Mouse (Mus musculus): Measurements from ENCODE around the gene Dennd4b. TPM values are rescaled to one million over a fixed set of nuclear protein-coding genes. Genes with fewer than 3 reads are reported as not detected.

The Dennd4b gene
- 3.7 TPM for polyA plus RNA-seq (2015; fragmentation: Illumina TruSeq; extraction: RNeasy Lipid Tissue Mini Kit (QIAGEN cat#74804); ENCODE audit: insufficient read depth, low read depth, low replicate concordance)

DNA sequence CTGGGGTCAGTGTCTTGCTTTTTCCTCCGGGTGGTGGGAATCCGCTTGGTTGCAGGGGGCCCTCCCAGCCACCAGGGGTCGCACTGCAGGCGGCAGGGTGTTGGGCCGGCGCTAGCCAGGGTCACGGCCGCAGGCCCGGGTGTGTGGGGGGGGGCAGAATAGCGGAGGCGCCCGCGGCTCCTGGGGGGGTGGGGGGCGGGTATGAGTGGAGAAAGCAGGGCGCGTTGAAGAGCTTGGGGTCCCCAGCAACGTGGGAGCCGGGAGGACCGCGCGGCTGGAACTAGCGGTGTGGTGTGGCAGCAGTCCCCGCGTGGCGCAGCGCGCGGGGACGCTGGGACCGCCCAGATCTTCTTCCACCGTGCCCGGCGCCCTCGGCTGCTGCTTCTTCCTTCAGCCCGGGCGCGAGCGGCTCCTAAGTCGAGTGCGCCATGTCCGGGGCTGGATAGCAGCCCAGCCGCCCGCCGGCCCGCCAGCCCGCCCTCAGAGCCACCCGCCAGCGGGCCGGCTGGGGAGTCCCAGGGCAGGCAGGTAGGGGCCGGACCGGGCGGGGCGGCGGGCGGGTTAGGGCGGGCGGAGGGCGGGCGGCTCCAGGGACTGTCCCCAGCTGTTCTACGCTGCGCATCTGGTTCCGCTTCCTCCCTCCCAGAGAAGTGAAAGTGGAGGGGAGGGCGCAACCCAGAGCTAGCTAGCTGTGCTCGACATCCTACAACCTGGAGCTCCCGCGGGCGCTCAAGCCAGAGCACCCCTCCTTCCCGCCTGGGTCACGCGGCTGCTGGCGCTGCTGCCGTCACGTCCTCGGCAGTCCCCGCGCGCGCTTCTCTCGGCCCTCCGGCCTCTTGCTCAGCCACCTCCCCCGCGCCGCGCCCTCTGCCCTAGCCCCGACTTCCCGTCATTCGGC is at the start of gene Dennd4b:
Gene Dennd4b (plus strand): TSS at position 152 of the 898 bp plus-strand sequence.

GRCm38 (mm10) chr3:90231507-90232333 is 33.3 kb upstream of the Dennd4b start, which contains the start of gene Jtb:
Gene Jtb, plus strand, starts transcription at chr3:90231597.

GRCm38 (mm10) chr3:90242984-90243775 is 21.8 kb upstream of the Dennd4b start, which contains the start of gene Creb3l4:
Gene Creb3l4, minus strand, starts transcription at chr3:90243512.

GRCm38 (mm10) chr3:90247960-90248745 is 16.8 kb upstream of the Dennd4b start, which contains the start of gene Slc39a1:
Gene Slc39a1, plus strand, starts transcription at chr3:90248172.

GRCm38 (mm10) chr3:90253653-90254418 is 11.1 kb upstream of the Dennd4b start, which contains the start of gene Crtc2:
Gene Crtc2, plus strand, starts transcription at chr3:90254163.

DNA sequence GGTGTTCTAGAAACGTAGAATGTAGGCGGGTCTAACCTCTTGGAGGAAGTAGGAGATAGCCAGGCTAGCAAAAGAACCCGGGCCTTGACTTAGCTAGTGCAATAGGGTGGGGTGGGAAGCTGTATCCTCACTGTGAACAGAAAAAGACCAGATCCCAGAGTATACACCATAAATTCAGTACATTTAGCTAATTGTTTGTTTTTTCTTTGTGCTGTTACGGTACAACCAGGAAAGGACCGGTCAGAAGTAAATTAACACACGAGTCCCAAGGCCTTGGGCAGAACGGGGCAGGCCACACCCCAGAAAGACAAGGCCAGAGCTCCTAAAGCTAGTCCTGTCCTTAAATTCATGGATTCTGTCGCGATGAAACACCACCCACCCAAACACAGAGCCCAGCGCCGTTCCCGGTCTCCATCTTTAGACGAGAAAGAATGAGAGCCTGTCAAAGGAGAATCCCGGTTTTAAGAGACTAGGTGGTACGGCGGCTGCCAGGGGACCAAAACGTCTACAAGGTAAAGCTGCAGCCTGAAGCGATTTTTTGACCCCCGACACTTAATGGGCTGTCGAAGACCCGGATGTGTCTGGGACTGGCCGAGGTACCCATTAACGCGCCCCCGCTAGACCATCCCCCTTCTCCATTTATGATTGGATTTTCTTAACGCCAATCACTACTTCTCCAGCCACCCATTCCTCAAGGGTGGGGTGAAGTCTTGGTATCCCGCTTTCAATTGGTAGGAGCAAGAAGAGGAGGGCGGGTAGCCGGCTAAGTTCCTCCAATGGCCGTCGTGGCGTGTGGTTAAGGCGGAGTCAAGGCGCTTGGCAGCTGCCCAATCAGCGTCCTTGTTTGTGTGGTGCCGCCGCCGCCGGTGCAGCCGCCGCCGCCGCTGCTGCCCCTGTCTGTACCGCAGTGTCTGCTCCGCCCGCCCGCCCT is 27.6 kb downstream of the Dennd4b start, which contains the start of gene Gatad2b:
Gene Gatad2b (plus strand): TSS at position 834 of the 931 bp plus-strand sequence.

Other genes starting within 250 kb of the Dennd4b start
- 22.4 TPM for gene 4933434E20Rik, start 213.5 kb upstream of the Dennd4b start, polyA plus RNA-seq (2015; fragmentation: Illumina TruSeq; extraction: RNeasy Lipid Tissue Mini Kit (QIAGEN cat#74804); ENCODE audit: insufficient read depth, low read depth, low replicate concordance)
- gene Ubap2l, start 212.6 kb upstream of the Dennd4b start, polyA plus RNA-seq (2015; fragmentation: Illumina TruSeq; extraction: RNeasy Lipid Tissue Mini Kit (QIAGEN cat#74804); ENCODE audit: insufficient read depth, low read depth, low replicate concordance), result 20.0 TPM
- 51.9 TPM for gene Tpm3, start 192.5 kb upstream of the Dennd4b start, polyA plus RNA-seq (2015; fragmentation: Illumina TruSeq; extraction: RNeasy Lipid Tissue Mini Kit (QIAGEN cat#74804); ENCODE audit: insufficient read depth, low read depth, low replicate concordance)
- not detected for gene Nup210l, start 161.1 kb upstream of the Dennd4b start, polyA plus RNA-seq (2015; fragmentation: Illumina TruSeq; extraction: RNeasy Lipid Tissue Mini Kit (QIAGEN cat#74804); ENCODE audit: insufficient read depth, low read depth, low replicate concordance)
- gene Rps27, start 51.5 kb upstream of the Dennd4b start, polyA plus RNA-seq (2015; fragmentation: Illumina TruSeq; extraction: RNeasy Lipid Tissue Mini Kit (QIAGEN cat#74804); ENCODE audit: insufficient read depth, low read depth, low replicate concordance), result 1,024 TPM
- gene Rab13, start 51.5 kb upstream of the Dennd4b start, polyA plus RNA-seq (2015; fragmentation: Illumina TruSeq; extraction: RNeasy Lipid Tissue Mini Kit (QIAGEN cat#74804); ENCODE audit: insufficient read depth, low read depth, low replicate concordance), result 3.2 TPM
- gene Jtb, start 33.6 kb upstream of the Dennd4b start, polyA plus RNA-seq (2015; fragmentation: Illumina TruSeq; extraction: RNeasy Lipid Tissue Mini Kit (QIAGEN cat#74804); ENCODE audit: insufficient read depth, low read depth, low replicate concordance), result 60.7 TPM
- not detected for gene Creb3l4, start 21.7 kb upstream of the Dennd4b start, polyA plus RNA-seq (2015; fragmentation: Illumina TruSeq; extraction: RNeasy Lipid Tissue Mini Kit (QIAGEN cat#74804); ENCODE audit: insufficient read depth, low read depth, low replicate concordance)
- 13.2 TPM for gene Slc39a1, start 17.0 kb upstream of the Dennd4b start, polyA plus RNA-seq (2015; fragmentation: Illumina TruSeq; extraction: RNeasy Lipid Tissue Mini Kit (QIAGEN cat#74804); ENCODE audit: insufficient read depth, low read depth, low replicate concordance)
- gene Crtc2, start 11.0 kb upstream of the Dennd4b start, polyA plus RNA-seq (2015; fragmentation: Illumina TruSeq; extraction: RNeasy Lipid Tissue Mini Kit (QIAGEN cat#74804); ENCODE audit: insufficient read depth, low read depth, low replicate concordance), result 9.5 TPM
- gene Gatad2b, start 28.0 kb downstream of the Dennd4b start, polyA plus RNA-seq (2015; fragmentation: Illumina TruSeq; extraction: RNeasy Lipid Tissue Mini Kit (QIAGEN cat#74804); ENCODE audit: insufficient read depth, low read depth, low replicate concordance), result 3.5 TPM
- gene Slc27a3, start 124.8 kb downstream of the Dennd4b start, polyA plus RNA-seq (2015; fragmentation: Illumina TruSeq; extraction: RNeasy Lipid Tissue Mini Kit (QIAGEN cat#74804); ENCODE audit: insufficient read depth, low read depth, low replicate concordance), result 6.5 TPM
- 12.9 TPM for gene Ints3, start 168.4 kb downstream of the Dennd4b start, polyA plus RNA-seq (2015; fragmentation: Illumina TruSeq; extraction: RNeasy Lipid Tissue Mini Kit (QIAGEN cat#74804); ENCODE audit: insufficient read depth, low read depth, low replicate concordance)
- 24.0 TPM for gene Npr1, start 200.7 kb downstream of the Dennd4b start, polyA plus RNA-seq (2015; fragmentation: Illumina TruSeq; extraction: RNeasy Lipid Tissue Mini Kit (QIAGEN cat#74804); ENCODE audit: insufficient read depth, low read depth, low replicate concordance)
- gene Ilf2, start 210.9 kb downstream of the Dennd4b start, polyA plus RNA-seq (2015; fragmentation: Illumina TruSeq; extraction: RNeasy Lipid Tissue Mini Kit (QIAGEN cat#74804); ENCODE audit: insufficient read depth, low read depth, low replicate concordance), result 10.1 TPM
- 11.3 TPM for gene Snapin, start 225.8 kb downstream of the Dennd4b start, polyA plus RNA-seq (2015; fragmentation: Illumina TruSeq; extraction: RNeasy Lipid Tissue Mini Kit (QIAGEN cat#74804); ENCODE audit: insufficient read depth, low read depth, low replicate concordance)
- 22.0 TPM for gene Chtop, start 244.3 kb downstream of the Dennd4b start, polyA plus RNA-seq (2015; fragmentation: Illumina TruSeq; extraction: RNeasy Lipid Tissue Mini Kit (QIAGEN cat#74804); ENCODE audit: insufficient read depth, low read depth, low replicate concordance)
- 42.7 TPM for gene S100a1, start 249.2 kb downstream of the Dennd4b start, polyA plus RNA-seq (2015; fragmentation: Illumina TruSeq; extraction: RNeasy Lipid Tissue Mini Kit (QIAGEN cat#74804); ENCODE audit: insufficient read depth, low read depth, low replicate concordance)
- gene S100a13, start 249.2 kb downstream of the Dennd4b start, polyA plus RNA-seq (2015; fragmentation: Illumina TruSeq; extraction: RNeasy Lipid Tissue Mini Kit (QIAGEN cat#74804); ENCODE audit: insufficient read depth, low read depth, low replicate concordance), result 22.3 TPM

All from pancreas, adult 10 weeks (tissue).